Mouse (Mus musculus) heart, embryonic 13.5 days (tissue): ENCODE data around the gene Gm6096. TPM values are rescaled to one million over a fixed set of nuclear protein-coding genes. Genes with fewer than 3 reads are reported as not detected.

Experiments used
- ATAC-seq: fragments of 200-750 bp; cut with Nextera tagmentation; 2 replicates; pipeline ENCODE4 v1.8.0; 2017; ENCODE audit warnings: moderate TSS enrichment; ENCODE audit not compliant: insufficient number of reproducible peaks, low FRiP score, low TSS enrichment; ENCODE audit errors: extremely low read depth
- H3K27ac ChIP-seq: fragments of 300-500 bp; sonication (generic); replicated peaks from 2 replicates; pipeline ENCODE4 v1.5.1; 2015; ENCODE audit warnings: moderate library complexity, mild to moderate bottlenecking, inconsistent platforms
- H3K27me3 ChIP-seq: fragments of 300-500 bp; sonication (generic); replicated peaks from 2 replicates; pipeline ENCODE4 v1.6.1; 2015; ENCODE audit warnings: mild to moderate bottlenecking, inconsistent platforms
- H3K36me3 ChIP-seq: fragments of 300-500 bp; sonication (generic); 2 replicates; pipeline ENCODE4 v1.6.1; 2015; ENCODE audit warnings: mild to moderate bottlenecking, inconsistent platforms
- H3K4me1 ChIP-seq: fragments of 300-500 bp; sonication (generic); 2 replicates; pipeline ENCODE4 v1.6.1; 2015; ENCODE audit warnings: inconsistent platforms
- H3K4me2 ChIP-seq: fragments of 300-500 bp; sonication (generic); 2 replicates; pipeline ENCODE4 v1.6.1; 2015; ENCODE audit warnings: inconsistent platforms, mild to moderate bottlenecking, moderate library complexity
- H3K4me3 ChIP-seq: fragments of 300-500 bp; sonication (generic); 2 replicates; pipeline ENCODE4 v1.5.1; 2015; ENCODE audit warnings: moderate library complexity, mild to moderate bottlenecking, inconsistent platforms
- H3K9ac ChIP-seq: fragments of 300-500 bp; sonication (generic); 2 replicates; pipeline ENCODE4 v1.6.1; 2015; ENCODE audit warnings: inconsistent platforms, mild to moderate bottlenecking, moderate library complexity
- H3K9me3 ChIP-seq: fragments of 300-500 bp; sonication (generic); 2 replicates; pipeline ENCODE4 v1.6.1; 2016; ENCODE audit warnings: inconsistent platforms
- WGBS: fragments of 180-500 bp; shearing (Covaris S2); methylation state at CpG from one replicate; pipeline ENCODE4 v1.1.7; 2015; ENCODE audit warnings: mixed read lengths; 5-methylcytosine and 5-hydroxymethylcytosine counted together
- polyA plus RNA-seq: library from polyadenylated mRNA; unstranded; fragments of >200 nt; fragmentation: Nextera tagmentation; extraction: Ambion mirVana; gene quantifications from 2 replicates; pipeline ENCODE4 v1.2.1, GENCODE M21; 2015

Gene Gm6096
- polyA plus RNA-seq, 1 experiment from 2014 or later: 0.37 TPM

DNA sequence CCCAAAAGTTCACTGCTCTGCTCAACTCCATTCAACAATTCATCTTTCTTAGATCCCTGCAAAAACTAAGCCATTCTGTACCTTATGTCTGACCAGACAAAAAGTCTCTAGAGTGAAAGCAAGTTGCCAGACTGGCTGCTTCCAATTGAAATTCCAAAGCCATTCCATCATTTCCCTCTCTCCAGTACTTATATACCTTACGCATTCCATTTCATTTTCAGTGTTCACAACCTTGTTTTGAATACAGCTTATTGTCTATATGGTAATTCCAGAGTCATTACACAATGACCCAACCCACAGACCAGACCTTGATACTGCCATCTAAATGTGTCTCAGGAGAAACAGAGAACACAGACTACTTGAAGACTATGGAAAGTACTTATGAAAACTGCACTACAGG is 17.6 kb downstream of the Gm6096 start:
- Histone ChIP-seq H3K9me3 (no peaks in the 10 kb centered on the region), H3K36me3 (peaks cover 6% of the 10 kb centered on the region), H3K4me1 (peaks cover 68% of the 10 kb centered on the region), H3K9ac (no peak overlapping the region), H3K4me2 (peak overlapping the region; percentile 26; the same call in 1 of the 2 replicates), H3K4me3 (no peak overlapping the region), H3K27ac (peak overlapping the region; percentile 70), H3K27me3 (no peaks in the 10 kb centered on the region)
- ATAC-seq: no peak
- WGBS: 30% methylated on average over 1 of the region's 1 CpGs

DNA sequence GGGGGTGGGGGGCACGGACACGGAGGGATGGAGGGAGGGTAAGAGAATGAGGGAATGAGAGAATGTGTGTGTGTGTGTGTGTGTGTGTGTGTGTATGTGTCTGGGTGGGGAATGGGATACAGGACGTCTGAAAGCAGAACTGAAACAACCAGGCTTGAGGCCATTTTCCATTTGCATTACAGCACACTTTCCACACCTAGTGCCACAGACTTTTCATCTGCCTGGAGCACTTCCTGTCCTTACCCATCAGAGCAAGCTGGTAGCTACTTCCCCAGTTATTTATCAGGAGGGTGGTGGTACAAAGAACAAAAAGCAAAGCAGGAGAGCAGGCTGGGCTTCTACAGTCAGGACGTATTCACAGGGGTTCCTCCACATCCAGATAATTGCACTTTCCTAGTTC is 21.6 kb downstream of the Gm6096 start:
- Histone ChIP-seq H3K4me2 (no peak overlapping the region), H3K27me3 (no peaks in the 10 kb centered on the region), H3K9ac (no peak overlapping the region), H3K4me3 (no peak overlapping the region), H3K36me3 (peaks cover 27% of the 10 kb centered on the region), H3K27ac (peak overlapping the region; percentile 24; the same call in 1 of the 2 replicates), H3K9me3 (peaks cover 4% of the 10 kb centered on the region; the same call in 1 of the 2 replicates), H3K4me1 (peaks cover 48% of the 10 kb centered on the region)
- WGBS: 61% methylated on average over 4 of the region's 4 CpGs
- ATAC-seq: no peak

DNA sequence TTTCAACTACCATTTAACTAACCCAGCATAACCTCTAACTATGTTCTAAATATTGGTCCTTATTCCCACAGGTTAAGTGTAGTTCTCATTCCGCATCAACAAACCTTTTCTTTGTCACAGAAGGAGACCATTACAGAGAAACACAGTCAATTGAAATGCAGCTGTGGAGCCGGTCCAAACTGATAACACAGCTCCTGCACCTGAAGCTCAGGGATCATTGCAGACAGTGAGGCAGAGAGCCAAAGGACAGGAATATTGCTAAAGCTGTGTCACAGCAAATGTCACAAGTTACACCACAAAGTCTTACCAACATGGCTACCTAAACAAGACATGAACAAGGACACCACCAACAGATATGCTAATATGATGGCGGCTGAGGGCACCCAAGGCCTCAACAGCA is 25.2 kb downstream of the Gm6096 start:
- peaks cover 15% of the 10 kb centered on the region for H3K4me1 ChIP-seq
- H3K36me3 ChIP-seq: peaks cover 45% of the 10 kb centered on the region
- no peak overlapping the region for H3K4me3 ChIP-seq
- no peak overlapping the region for H3K4me2 ChIP-seq
- 94% methylated on average over 3 of the region's 3 CpGs for WGBS
- no peak overlapping the region for H3K9ac ChIP-seq
- no peak for ATAC-seq
- H3K27ac ChIP-seq: no peak overlapping the region
- peaks cover 4% of the 10 kb centered on the region; the same call in 1 of the 2 replicates for H3K9me3 ChIP-seq
- no peaks in the 10 kb centered on the region for H3K27me3 ChIP-seq

DNA sequence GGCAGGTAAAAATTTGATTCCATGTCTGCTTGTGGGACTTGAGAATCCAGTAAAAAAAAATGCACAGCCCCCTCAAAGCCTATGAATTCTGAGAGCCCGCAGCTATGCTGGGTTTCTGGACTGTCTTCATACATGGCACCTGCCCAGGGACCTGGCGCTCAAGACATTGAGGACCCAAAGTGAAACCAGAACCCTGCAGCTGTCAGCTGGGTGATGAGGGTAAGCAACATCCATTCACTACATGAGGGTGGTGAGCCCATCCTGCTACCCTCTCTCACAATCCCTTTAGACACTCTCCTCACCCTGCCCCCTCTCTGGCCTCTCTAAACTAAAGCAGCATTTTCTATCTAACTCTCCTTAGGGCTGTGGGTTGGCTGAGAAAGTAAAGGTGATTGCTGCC is 26.8 kb downstream of the Gm6096 start:
- Histone ChIP-seq H3K9ac (no peak overlapping the region), H3K36me3 (peaks cover 54% of the 10 kb centered on the region), H3K4me1 (peaks cover 10% of the 10 kb centered on the region), H3K9me3 (peaks cover 4% of the 10 kb centered on the region; the same call in 1 of the 2 replicates), H3K27ac (no peak overlapping the region), H3K4me2 (no peak overlapping the region), H3K4me3 (no peak overlapping the region), H3K27me3 (no peaks in the 10 kb centered on the region)
- 94% methylated on average over 2 of the region's 2 CpGs for WGBS
- ATAC-seq: no peak

DNA sequence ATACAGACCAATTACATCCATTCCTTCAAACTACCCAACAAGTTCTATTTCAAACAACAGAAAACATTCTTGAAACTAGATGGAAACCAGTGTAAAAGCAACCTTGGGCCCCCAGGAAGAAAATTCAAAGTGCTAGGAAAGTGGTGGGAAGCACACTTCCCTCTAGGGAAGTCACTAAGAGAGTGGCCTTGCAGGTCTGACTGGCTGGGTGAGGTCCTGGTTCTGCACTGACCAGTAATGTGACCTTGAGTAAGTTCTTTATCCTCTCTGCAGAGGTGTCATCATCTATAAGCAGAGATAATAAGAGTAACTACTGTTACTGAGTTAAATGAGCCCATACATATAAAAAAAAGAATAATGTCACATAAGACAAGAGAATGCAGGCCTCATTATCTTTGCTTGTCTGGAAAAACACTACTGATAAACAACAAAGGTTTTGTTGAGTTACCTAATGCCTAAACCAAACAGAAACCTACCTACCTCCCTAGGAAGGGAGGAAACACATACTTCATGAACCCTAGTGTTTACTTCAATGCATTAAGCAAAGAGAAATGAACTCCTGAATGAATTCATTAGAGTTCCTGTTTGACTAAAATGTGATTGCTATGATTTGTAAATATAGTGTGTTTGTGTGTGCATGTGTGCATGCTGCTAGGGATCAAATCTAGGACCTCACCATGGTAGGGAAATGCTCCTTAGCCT is 39.8 kb downstream of the Gm6096 start:
- Histone ChIP-seq H3K27me3 (no peaks in the 10 kb centered on the region), H3K27ac (peak overlapping the region; percentile 63), H3K4me1 (peaks cover 16% of the 10 kb centered on the region), H3K4me2 (no peak overlapping the region), H3K9ac (no peak overlapping the region), H3K4me3 (no peak overlapping the region), H3K36me3 (peaks cover 13% of the 10 kb centered on the region), H3K9me3 (no peaks in the 10 kb centered on the region)
- no peak for ATAC-seq

DNA sequence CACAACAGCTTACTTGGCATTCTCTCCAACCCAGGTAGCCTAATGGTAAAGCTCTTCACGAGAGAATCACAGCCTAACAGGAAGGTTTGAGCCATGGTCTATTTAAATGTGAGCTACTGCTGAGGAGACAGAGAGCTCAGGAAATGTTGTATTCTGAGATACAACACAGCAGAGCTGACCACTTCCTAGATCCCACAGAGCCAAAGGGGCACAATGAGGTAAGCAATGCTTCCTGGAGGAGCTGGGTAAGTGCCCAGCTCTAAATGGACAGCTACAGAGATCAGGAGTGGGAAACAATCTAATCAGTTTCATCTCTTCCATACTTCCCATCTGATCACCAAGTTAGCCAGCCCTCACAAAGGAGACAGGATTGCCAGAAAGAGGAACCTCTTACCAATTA is 40.4 kb downstream of the Gm6096 start:
- Histone ChIP-seq H3K4me3 (no peak overlapping the region), H3K9ac (no peak overlapping the region), H3K4me1 (peaks cover 19% of the 10 kb centered on the region), H3K27me3 (no peaks in the 10 kb centered on the region), H3K36me3 (peaks cover 12% of the 10 kb centered on the region), H3K27ac (peak overlapping the region; percentile 63), H3K9me3 (no peaks in the 10 kb centered on the region), H3K4me2 (no peak overlapping the region)
- WGBS: 47% methylated on average over 1 of the region's 1 CpGs
- no peak for ATAC-seq

DNA sequence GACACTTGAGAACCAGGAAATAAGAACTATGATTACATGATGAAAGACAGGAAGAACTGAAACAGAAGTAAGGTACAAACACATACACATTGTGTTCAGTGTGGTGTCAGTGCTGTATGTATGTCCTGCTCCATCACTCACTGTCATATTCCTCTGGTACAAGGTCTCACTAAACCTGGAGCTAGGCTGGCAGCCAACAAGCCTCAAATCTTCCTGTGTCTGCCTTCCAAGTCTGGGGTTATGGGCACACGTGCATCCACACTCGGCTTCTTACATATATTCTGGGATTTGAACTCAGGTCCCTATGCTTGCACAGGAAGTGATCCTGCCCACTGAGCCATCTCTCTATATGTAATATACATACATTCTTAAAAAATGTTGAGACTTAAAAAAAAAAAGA is 41.8 kb downstream of the Gm6096 start:
- Histone ChIP-seq H3K27me3 (no peaks in the 10 kb centered on the region), H3K4me3 (no peak overlapping the region), H3K9ac (no peak overlapping the region), H3K9me3 (no peaks in the 10 kb centered on the region), H3K36me3 (peaks cover 14% of the 10 kb centered on the region), H3K4me1 (peaks cover 26% of the 10 kb centered on the region), H3K4me2 (no peak overlapping the region), H3K27ac (no peak overlapping the region)
- ATAC-seq: no peak
- WGBS: 69% methylated on average over 2 of the region's 2 CpGs

DNA sequence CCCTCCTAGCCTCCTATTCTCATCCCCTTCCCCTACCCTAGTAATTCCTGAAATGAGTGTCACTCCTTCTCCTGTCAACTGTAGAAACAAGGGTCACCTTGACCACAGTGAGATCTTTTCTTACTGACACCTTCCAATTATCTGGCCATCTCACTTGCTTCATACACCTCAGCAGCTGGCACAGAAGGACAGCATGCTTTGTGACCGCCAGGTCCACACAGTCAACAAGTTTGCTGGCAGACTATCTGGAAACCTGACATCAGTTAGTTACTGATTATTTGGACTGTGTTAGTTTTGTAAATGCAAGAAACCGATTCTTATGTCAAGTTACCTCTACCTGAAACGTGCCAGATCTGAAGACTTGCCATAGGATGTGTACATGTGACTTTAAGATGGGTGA is 45.3 kb downstream of the Gm6096 start:
- no peak overlapping the region for H3K27ac ChIP-seq
- no peak overlapping the region for H3K4me2 ChIP-seq
- H3K4me3 ChIP-seq: no peak overlapping the region
- peaks cover 31% of the 10 kb centered on the region for H3K4me1 ChIP-seq
- no peak overlapping the region for H3K9ac ChIP-seq
- 76% methylated on average over 3 of the region's 3 CpGs for WGBS
- ATAC-seq: no peak
- no peaks in the 10 kb centered on the region for H3K27me3 ChIP-seq
- H3K9me3 ChIP-seq: no peaks in the 10 kb centered on the region
- peaks cover 20% of the 10 kb centered on the region for H3K36me3 ChIP-seq

DNA sequence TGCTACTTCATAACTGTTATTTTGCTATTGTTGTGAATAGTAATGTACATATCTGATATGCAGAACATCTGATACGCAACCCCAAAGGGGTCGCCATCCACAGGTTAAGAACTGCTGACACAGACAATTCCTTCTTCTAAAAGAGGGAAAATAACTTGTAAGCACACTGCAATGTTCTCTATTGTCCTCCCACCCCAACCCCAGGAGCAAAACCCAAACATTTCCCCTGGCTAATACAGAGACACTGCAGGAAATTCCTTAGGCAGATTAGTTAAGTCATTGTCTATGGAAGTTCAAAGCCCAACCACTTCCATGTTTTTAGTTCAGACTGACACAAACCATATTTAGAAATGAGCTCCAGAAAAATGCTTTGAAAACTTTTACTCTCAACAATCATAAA is 48.0 kb downstream of the Gm6096 start:
- Histone ChIP-seq H3K27ac (peak overlapping the region; percentile 65; the same call in 1 of the 2 replicates), H3K4me1 (peaks cover 49% of the 10 kb centered on the region), H3K4me2 (no peak overlapping the region), H3K27me3 (no peaks in the 10 kb centered on the region), H3K9me3 (no peaks in the 10 kb centered on the region), H3K9ac (no peak overlapping the region), H3K36me3 (peaks cover 26% of the 10 kb centered on the region), H3K4me3 (no peak overlapping the region)
- WGBS: 82% methylated on average over 2 of the region's 2 CpGs
- no peak for ATAC-seq

Other genes starting within 250 kb of the Gm6096 start
- gene Scgb2b27, start 237.1 kb upstream of the Gm6096 start, polyA plus RNA-seq: not detected in 2 replicates
- gene Scgb1b27, start 229.6 kb upstream of the Gm6096 start, polyA plus RNA-seq: not detected in 2 replicates
- not detected in 2 replicates for gene Scgb1b30, start 155.6 kb upstream of the Gm6096 start, polyA plus RNA-seq
- gene Wtip, start 117.8 kb upstream of the Gm6096 start, polyA plus RNA-seq: 4.0 and 5.1 TPM in 2 replicates
- 111 and 114 TPM in 2 replicates for gene Uba2, start 81.4 kb upstream of the Gm6096 start, polyA plus RNA-seq
- gene Pdcd2l, start 54.4 kb upstream of the Gm6096 start, polyA plus RNA-seq: 53.3 and 53.8 TPM in 2 replicates
- 702 and 751 TPM in 2 replicates for gene Gpi1, start 20.7 kb upstream of the Gm6096 start, polyA plus RNA-seq
- 28.4 and 28.7 TPM in 2 replicates for gene 4931406P16Rik, start 62.5 kb downstream of the Gm6096 start, polyA plus RNA-seq
- gene Lsm14a, start 142.3 kb downstream of the Gm6096 start, polyA plus RNA-seq: 59.2 and 63.0 TPM in 2 replicates